Mouse (Mus musculus): Measurements from ENCODE around the gene Afap1l2. TPM values are rescaled to one million over a fixed set of nuclear protein-coding genes. Genes with fewer than 3 reads are reported as not detected.

Afap1l2 gene
- polyA plus RNA-seq, 1 experiment = 9.2 TPM

DNA sequence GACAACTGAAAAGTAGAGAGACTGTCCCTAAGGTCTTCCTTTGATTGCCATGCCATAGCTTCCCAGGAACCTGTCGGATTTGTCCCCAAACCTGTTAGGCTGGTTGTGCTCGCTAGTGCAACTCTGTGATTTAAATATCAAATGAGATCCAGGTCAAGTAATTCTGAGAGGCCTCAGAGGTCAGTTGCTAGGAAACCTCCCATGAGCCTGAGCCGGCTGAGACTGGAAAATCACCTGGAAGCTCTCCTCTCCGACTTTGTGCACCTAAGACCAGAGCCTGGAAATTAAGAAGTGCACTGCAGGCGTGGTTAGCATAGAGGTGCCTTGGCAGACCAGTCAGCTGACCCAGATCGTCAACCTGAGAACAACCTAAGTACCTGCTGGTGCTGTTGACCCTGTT, 92.9 kb downstream of the Afap1l2 start:
- TF ChIP-seq POLR2A (IDR thresholded peaks at IDR 0.05; ENCODE audit: low read depth, low read length) = no peak
- TF ChIP-seq CTCF (conservative IDR thresholded peaks at IDR 0.05; ENCODE audit: insufficient read depth, insufficient read length, low read depth, low read length) = no peak
- H3K27me3 ChIP-seq (replicated peaks; ENCODE audit: control insufficient read depth, insufficient read depth, low read length) = no peaks in the 10 kb centered on the region
- peaks cover 11% of the 10 kb centered on the region for H3K4me1 ChIP-seq (ENCODE audit: control insufficient read depth, insufficient read depth, low read length)
- no peak overlapping the region for H3K4me3 ChIP-seq (ENCODE audit: insufficient read depth, low read depth, low read length)
- DNase-seq = peak; percentile 90
- H3K36me3 ChIP-seq (ENCODE audit: control insufficient read depth, insufficient read depth, low read length) = no peaks in the 10 kb centered on the region
- 49% methylated on average over 6 of the region's 6 CpGs for WGBS
- H3K27ac ChIP-seq (ENCODE audit: insufficient read depth, low read depth, low read length) = peak overlapping the region; percentile 82

DNA sequence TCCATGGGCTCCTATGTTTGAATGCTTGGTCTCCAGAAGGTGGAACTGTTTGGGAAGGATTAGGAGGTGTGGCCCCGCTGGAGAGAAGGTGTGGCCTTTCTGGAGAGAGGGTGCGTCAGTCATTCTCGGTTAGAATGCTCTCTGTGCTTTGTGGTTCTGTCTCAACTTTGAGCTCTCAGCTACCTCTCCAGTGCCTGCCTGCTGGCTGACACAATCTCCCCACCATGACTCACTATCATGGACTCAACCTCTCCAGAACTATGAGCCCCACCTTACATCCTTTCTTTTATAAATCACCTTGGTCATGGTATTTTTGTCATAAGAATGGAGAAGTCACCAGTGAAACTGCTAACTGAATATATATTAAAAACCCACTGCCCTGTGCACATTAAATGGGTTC, 93.4 kb downstream of the Afap1l2 start:
- DNase-seq = no peak
- Histone ChIP-seq H3K27ac (ENCODE audit: insufficient read depth, low read depth, low read length) (peak overlapping the region; percentile 81), H3K4me1 (ENCODE audit: control insufficient read depth, insufficient read depth, low read length) (peaks cover 11% of the 10 kb centered on the region), H3K27me3 (replicated peaks; ENCODE audit: control insufficient read depth, insufficient read depth, low read length) (no peaks in the 10 kb centered on the region), H3K36me3 (ENCODE audit: control insufficient read depth, insufficient read depth, low read length) (no peaks in the 10 kb centered on the region), H3K4me3 (ENCODE audit: insufficient read depth, low read depth, low read length) (no peak overlapping the region)
- TF ChIP-seq POLR2A (IDR thresholded peaks at IDR 0.05; ENCODE audit: low read depth, low read length) = no peak
- no peak for TF ChIP-seq CTCF (conservative IDR thresholded peaks at IDR 0.05; ENCODE audit: insufficient read depth, insufficient read length, low read depth, low read length)
- WGBS = 96% methylated on average over 3 of the region's 3 CpGs

DNA sequence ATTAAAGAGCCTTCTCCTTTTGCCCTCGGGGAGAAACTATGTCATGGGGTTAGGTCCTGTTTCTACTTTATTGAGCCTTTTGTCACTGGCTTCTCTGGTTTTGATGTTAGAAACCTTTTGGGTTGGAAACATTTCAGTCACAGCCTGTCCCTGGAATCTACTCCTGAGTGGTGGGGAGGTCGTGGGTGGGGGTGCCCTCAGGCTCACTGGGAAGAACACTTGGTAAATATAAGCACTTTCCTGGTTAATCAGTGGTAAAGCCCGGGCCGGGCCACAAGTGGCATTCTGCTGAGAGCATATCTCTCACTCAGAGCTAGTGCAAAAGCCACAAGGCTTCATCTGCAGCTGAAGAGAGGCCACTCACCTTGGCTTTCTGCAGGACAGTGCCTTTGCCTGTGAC, 94.3 kb downstream of the Afap1l2 start:
- peak overlapping the region; percentile 81 for H3K27ac ChIP-seq (ENCODE audit: insufficient read depth, low read depth, low read length)
- H3K36me3 ChIP-seq (ENCODE audit: control insufficient read depth, insufficient read depth, low read length) = no peaks in the 10 kb centered on the region
- no peak overlapping the region for H3K4me3 ChIP-seq (ENCODE audit: insufficient read depth, low read depth, low read length)
- 35% methylated on average over 4 of the region's 4 CpGs for WGBS
- H3K4me1 ChIP-seq (ENCODE audit: control insufficient read depth, insufficient read depth, low read length) = peaks cover 11% of the 10 kb centered on the region
- H3K27me3 ChIP-seq (replicated peaks; ENCODE audit: control insufficient read depth, insufficient read depth, low read length) = no peaks in the 10 kb centered on the region
- DNase-seq = peak; percentile 82
- TF ChIP-seq CTCF (conservative IDR thresholded peaks at IDR 0.05; ENCODE audit: insufficient read depth, insufficient read length, low read depth, low read length) = no peak
- TF ChIP-seq POLR2A (IDR thresholded peaks at IDR 0.05; ENCODE audit: low read depth, low read length) = no peak

- H3K36me3 ChIP-seq (ENCODE audit: control insufficient read depth, insufficient read depth, low read length) = no peaks in the 10 kb centered on the region
- H3K27me3 ChIP-seq (replicated peaks; ENCODE audit: control insufficient read depth, insufficient read depth, low read length) = no peaks in the 10 kb centered on the region
- H3K4me1 ChIP-seq (ENCODE audit: control insufficient read depth, insufficient read depth, low read length) = peaks cover 15% of the 10 kb centered on the region
- no peak overlapping the region for H3K27ac ChIP-seq (ENCODE audit: insufficient read depth, low read depth, low read length)
- no peak overlapping the region for H3K4me3 ChIP-seq (ENCODE audit: insufficient read depth, low read depth, low read length)
- 80% methylated on average over 11 of the region's 11 CpGs for WGBS
- DNase-seq = no peak
- TF ChIP-seq POLR2A (IDR thresholded peaks at IDR 0.05; ENCODE audit: low read depth, low read length) = no peak
- TF ChIP-seq CTCF (conservative IDR thresholded peaks at IDR 0.05; ENCODE audit: insufficient read depth, insufficient read length, low read depth, low read length) = no peak
These were observed 97.5 kb downstream of the Afap1l2 start for GRCm38 (mm10) chr19:56910561-56910960.

GRCm38 (mm10) chr19:56908472-56909270, 99.4 kb downstream of the Afap1l2 start:
- TF ChIP-seq CTCF (conservative IDR thresholded peaks at IDR 0.05; ENCODE audit: insufficient read depth, insufficient read length, low read depth, low read length) = peak; percentile 85
- no peak for TF ChIP-seq POLR2A (IDR thresholded peaks at IDR 0.05; ENCODE audit: low read depth, low read length)
- WGBS = 67% methylated on average over 17 of the region's 17 CpGs
- Histone ChIP-seq H3K27me3 (replicated peaks; ENCODE audit: control insufficient read depth, insufficient read depth, low read length) (no peaks in the 10 kb centered on the region), H3K4me1 (ENCODE audit: control insufficient read depth, insufficient read depth, low read length) (peaks cover 7% of the 10 kb centered on the region; the same call in 1 of the 2 replicates), H3K36me3 (ENCODE audit: control insufficient read depth, insufficient read depth, low read length) (no peaks in the 10 kb centered on the region), H3K27ac (ENCODE audit: insufficient read depth, low read depth, low read length) (no peak overlapping the region), H3K4me3 (ENCODE audit: insufficient read depth, low read depth, low read length) (no peak overlapping the region)
- DNase-seq = peak; percentile 57

GRCm38 (mm10) chr19:56907850-56908249, 100.2 kb downstream of the Afap1l2 start:
- 62% methylated on average over 3 of the region's 3 CpGs for WGBS
- DNase-seq = no peak
- Histone ChIP-seq H3K36me3 (ENCODE audit: control insufficient read depth, insufficient read depth, low read length) (no peaks in the 10 kb centered on the region), H3K4me1 (ENCODE audit: control insufficient read depth, insufficient read depth, low read length) (0 out of 2 replicates have a peak, but pooled peaks cover 4% of the 10 kb centered on the region), H3K27me3 (replicated peaks; ENCODE audit: control insufficient read depth, insufficient read depth, low read length) (no peaks in the 10 kb centered on the region), H3K27ac (ENCODE audit: insufficient read depth, low read depth, low read length) (no peak overlapping the region), H3K4me3 (ENCODE audit: insufficient read depth, low read depth, low read length) (no peak overlapping the region)
- TF ChIP-seq POLR2A (IDR thresholded peaks at IDR 0.05; ENCODE audit: low read depth, low read length) (no peak), CTCF (conservative IDR thresholded peaks at IDR 0.05; ENCODE audit: insufficient read depth, insufficient read length, low read depth, low read length) (no peak)

DNA sequence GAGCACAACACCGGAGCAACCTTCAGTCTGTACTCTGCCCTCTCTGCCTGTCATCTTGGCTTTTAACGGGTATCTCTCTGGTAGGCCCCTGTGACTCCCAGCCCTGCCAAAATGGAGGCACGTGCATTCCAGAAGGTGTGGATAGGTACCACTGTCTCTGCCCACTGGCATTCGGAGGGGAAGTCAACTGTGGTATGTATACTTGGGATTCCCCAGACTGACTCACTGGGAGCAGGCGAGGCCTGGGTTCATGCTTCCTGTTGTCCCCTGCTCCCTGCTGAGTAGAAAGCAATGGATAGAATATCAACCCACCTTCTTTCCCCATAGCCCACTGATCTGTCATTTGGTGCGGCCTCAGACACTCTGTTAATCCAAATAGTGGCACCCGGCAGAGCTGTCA, 102.6 kb downstream of the Afap1l2 start:
- H3K27ac ChIP-seq (ENCODE audit: insufficient read depth, low read depth, low read length) = no peak overlapping the region
- H3K27me3 ChIP-seq (replicated peaks; ENCODE audit: control insufficient read depth, insufficient read depth, low read length) = no peaks in the 10 kb centered on the region
- H3K4me1 ChIP-seq (ENCODE audit: control insufficient read depth, insufficient read depth, low read length) = peaks cover 8% of the 10 kb centered on the region
- DNase-seq = peak; percentile 26
- 72% methylated on average over 7 of the region's 7 CpGs for WGBS
- H3K36me3 ChIP-seq (ENCODE audit: control insufficient read depth, insufficient read depth, low read length) = no peaks in the 10 kb centered on the region
- TF ChIP-seq POLR2A (IDR thresholded peaks at IDR 0.05; ENCODE audit: low read depth, low read length) (no peak), CTCF (conservative IDR thresholded peaks at IDR 0.05; ENCODE audit: insufficient read depth, insufficient read length, low read depth, low read length) (no peak)
- H3K4me3 ChIP-seq (ENCODE audit: insufficient read depth, low read depth, low read length) = no peak overlapping the region
